30 mouse cellular contexts compared by ENCODE assay signal in the genomic region with DNA sequence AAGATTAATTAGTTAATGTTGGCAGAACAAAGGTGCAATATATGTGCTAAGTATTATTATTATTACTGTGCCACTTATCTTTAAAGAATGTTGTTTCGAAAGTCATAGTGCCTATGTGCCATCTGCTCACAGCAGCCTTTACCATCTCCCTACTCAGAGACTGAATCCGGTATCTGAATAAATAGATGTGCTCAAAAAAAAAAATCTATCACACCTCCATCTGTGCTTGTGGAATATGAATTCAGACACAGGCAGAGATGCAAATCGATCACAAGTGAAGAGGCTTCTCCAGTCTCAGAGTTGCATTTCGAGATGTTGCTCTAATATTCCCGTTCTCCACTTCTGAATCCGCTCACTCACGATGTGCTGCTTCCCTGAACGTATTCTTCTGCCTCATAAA.
DNase-seq lines count a peak whose midpoint lies in the region; ATAC-seq lines count a peak whose summit lies in the region.
"Had no signal": no experiment of that assay in that cellular context is flagged by ENCODE, and none has a peak within 500 bp of the region (broad histone marks: within the 10 kb centered on the region; RNA-seq: fewer than 3 reads in every experiment).

No protein-coding gene starts in this region.

- WGBS in forebrain, embryonic 16.5 days: 78% methylated on average over 8 of the region's 8 CpGs
- WGBS in forebrain, embryonic 10.5 days: 95% methylated on average over 8 of the region's 8 CpGs

- no peak overlapping the region; the same call in 1 of the 2 replicates for H3K27ac ChIP-seq in forebrain, embryonic 16.5 days (ENCODE audit: low read length)
- no peak overlapping the region for H3K27ac ChIP-seq in forebrain, embryonic 10.5 days
- H3K27ac ChIP-seq: hindbrain, embryonic 10.5 days; hindbrain, embryonic 15.5 days; limb, embryonic 12.5 days; liver, embryonic 15.5 days; midbrain, embryonic 10.5 days; neural tube, embryonic 12.5 days had no signal

- H3K4me3 ChIP-seq in forebrain, embryonic 16.5 days (replicated peaks; ENCODE audit: low read length): no peak overlapping the region
- no peak overlapping the region for H3K4me3 ChIP-seq in forebrain, embryonic 10.5 days
- H3K4me3 ChIP-seq: erythroblast, embryonic 14.5 days; hindbrain, embryonic 10.5 days; hindbrain, embryonic 15.5 days; limb, embryonic 12.5 days; liver, embryonic 15.5 days; midbrain, embryonic 10.5 days; myocyte; neural tube, embryonic 12.5 days had no signal

- intact Hi-C loops in left cerebral cortex, postnatal 36 days (cut with DNase I): no loop called here

- no peak for DNase-seq in forebrain, embryonic 10.5 days (ENCODE audit: extremely low spot score, low spot score)
- peak; percentile 3 for DNase-seq in layer of hippocampus, adult 9-11 months
- no peak for DNase-seq in layer of hippocampus, postnatal 14 days (ENCODE audit: low spot score in 2 of 2)
- DNase-seq in right cerebral cortex, adult 18-20 months: peak; percentile 31
- DNase-seq in right cerebral cortex, postnatal 25 days: no peak
- DNase-seq in left cerebral cortex, postnatal 36 days (ENCODE audit: low spot score in 2 of 2): peak; percentile 11 to 17
- DNase-seq in thymus, postnatal 25 days: no peak
- DNase-seq: adrenal gland, postnatal 25 days; cerebellum, adult 2 months; cerebellum, postnatal 14 days; gastrocnemius, postnatal 14 days; heart, postnatal 14 days; kidney, adult 11 months; kidney, postnatal 14 days; layer of hippocampus, postnatal 36 days; lung, embryonic 14.5 days; spleen, adult 18-20 months; thymus, adult 2 months; thymus, postnatal 4 days had no signal

- no peaks in the 10 kb centered on the region; the same call in 1 of the 2 replicates for H3K4me1 ChIP-seq in forebrain, embryonic 16.5 days (replicated peaks; ENCODE audit: control insufficient read depth, insufficient read depth, low read length)
- H3K4me1 ChIP-seq in forebrain, embryonic 10.5 days: no peaks in the 10 kb centered on the region
- H3K4me1 ChIP-seq: hindbrain, embryonic 10.5 days; hindbrain, embryonic 15.5 days; limb, embryonic 12.5 days; liver, embryonic 15.5 days; midbrain, embryonic 10.5 days; neural tube, embryonic 12.5 days had no signal

- H3K4me2 ChIP-seq in forebrain, embryonic 16.5 days (ENCODE audit: low read length): no peak overlapping the region
- H3K4me2 ChIP-seq: hindbrain, embryonic 15.5 days; limb, embryonic 12.5 days; liver, embryonic 15.5 days; lung, embryonic 14.5 days; neural tube, embryonic 12.5 days had no signal

- no peaks in the 10 kb centered on the region for H3K36me3 ChIP-seq in forebrain, embryonic 16.5 days (ENCODE audit: control insufficient read depth, insufficient read depth)
- H3K36me3 ChIP-seq in forebrain, embryonic 10.5 days (replicated peaks): no peaks in the 10 kb centered on the region
- H3K36me3 ChIP-seq: hindbrain, embryonic 10.5 days; hindbrain, embryonic 15.5 days; limb, embryonic 12.5 days; liver, embryonic 15.5 days; midbrain, embryonic 10.5 days; neural tube, embryonic 12.5 days had no signal

- no peaks in the 10 kb centered on the region for H3K9me3 ChIP-seq in forebrain, embryonic 16.5 days (ENCODE audit: control insufficient read depth, low read length)
- no peaks in the 10 kb centered on the region for H3K9me3 ChIP-seq in forebrain, embryonic 10.5 days
- H3K9me3 ChIP-seq: hindbrain, embryonic 10.5 days; hindbrain, embryonic 15.5 days; limb, embryonic 12.5 days; liver, embryonic 15.5 days; midbrain, embryonic 10.5 days; neural tube, embryonic 12.5 days had no signal

- ATAC-seq in forebrain, embryonic 16.5 days: peak; percentile 62
- ATAC-seq: inflammation-experienced regulatory T-cells, adult 6 months; Patski had no signal

- H3K27me3 ChIP-seq in forebrain, embryonic 16.5 days (replicated peaks; ENCODE audit: control insufficient read depth, insufficient read depth, low read length): no peaks in the 10 kb centered on the region
- H3K27me3 ChIP-seq in forebrain, embryonic 10.5 days (ENCODE audit: poor library complexity, severe bottlenecking): no peaks in the 10 kb centered on the region
- H3K27me3 ChIP-seq: hindbrain, embryonic 15.5 days; limb, embryonic 12.5 days; liver, embryonic 15.5 days; neural tube, embryonic 12.5 days; Patski had no signal

- H3K9ac ChIP-seq in forebrain, embryonic 16.5 days (replicated peaks; ENCODE audit: low read depth, low read length): no peak overlapping the region
- H3K9ac ChIP-seq: hindbrain, embryonic 15.5 days; limb, embryonic 12.5 days; liver, embryonic 15.5 days; lung, embryonic 14.5 days; neural tube, embryonic 12.5 days had no signal

Comparison
In these comparisons a context has a peak if more than half of its experiments do, and no peak if none do; other contexts are left out.
1. DNase-seq: peak in layer of hippocampus, adult 9-11 months (single experiment), right cerebral cortex, adult 18-20 months (single experiment) and left cerebral cortex, postnatal 36 days (2 of 2); none in forebrain, embryonic 10.5 days (single experiment), layer of hippocampus, postnatal 14 days (0 of 2), right cerebral cortex, postnatal 25 days (single experiment) and thymus, postnatal 25 days (single experiment).